Mouse (Mus musculus) kidney, adult 2 months (tissue): ENCODE results near the gene Etv3.

Experiments used
- CTCF ChIP-seq: fragments of 200-500 bp; conservative IDR thresholded peaks from 2 replicates; pipeline ENCODE4 v1.5.1; 2011; ENCODE audit warnings: low read depth, mild to moderate bottlenecking, control low read depth, low read length, moderate library complexity, mixed read lengths; ENCODE audit not compliant: insufficient read depth, insufficient read length
- POLR2A ChIP-seq: fragments of 200-500 bp; IDR thresholded peaks from one replicate; pipeline ENCODE4 v1.6.1; 2011; ENCODE audit warnings: low read depth, low read length, control low read depth

- TF ChIP-seq CTCF (no peak), POLR2A (no peak)
Observed at GRCm38 (mm10) chr3:87518425-87518824, 6.8 kb upstream of the Etv3 start.
